Mouse (Mus musculus) right cerebral cortex, postnatal 25 days (tissue): Measurements from ENCODE around the gene Hist1h4b.
"Not testable (repeated sequence)": the region's sequence is repeated elsewhere in the genome, so short reads cannot be mapped to it uniquely, and the experiment has no call there.

Source experiments
- DNase-seq: peaks from one replicate; pipeline ENCODE4 v3.0.0; 2022

Hist1h4b gene

GRCm38 (mm10) chr13:23756790-23757189 is at the start of gene Hist1h4b:
Gene Hist1h4b (plus strand): TSS chr13:23757013.
- DNase-seq: peak; percentile 86

DNA sequence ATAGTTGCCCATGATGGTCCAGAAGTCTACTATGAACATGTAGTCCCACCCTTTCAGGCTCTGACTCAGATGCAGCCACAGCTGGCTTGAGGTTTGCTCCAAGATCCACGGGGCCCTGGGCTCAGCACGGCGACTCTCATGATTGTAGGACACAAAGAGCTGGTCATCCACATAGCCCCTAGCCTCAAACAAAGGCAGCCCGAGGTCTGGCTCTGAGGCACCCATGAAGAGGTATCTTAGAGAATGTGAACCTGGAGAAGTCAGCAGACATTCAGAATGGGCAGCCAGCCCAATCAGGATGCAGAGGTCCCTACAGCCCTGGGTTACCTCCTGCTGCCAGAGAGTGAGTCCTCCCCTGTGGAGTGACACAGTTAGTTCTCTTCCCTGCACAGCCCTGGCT is 48.8 kb upstream of the Hist1h4b start:
- no peak for DNase-seq

DNA sequence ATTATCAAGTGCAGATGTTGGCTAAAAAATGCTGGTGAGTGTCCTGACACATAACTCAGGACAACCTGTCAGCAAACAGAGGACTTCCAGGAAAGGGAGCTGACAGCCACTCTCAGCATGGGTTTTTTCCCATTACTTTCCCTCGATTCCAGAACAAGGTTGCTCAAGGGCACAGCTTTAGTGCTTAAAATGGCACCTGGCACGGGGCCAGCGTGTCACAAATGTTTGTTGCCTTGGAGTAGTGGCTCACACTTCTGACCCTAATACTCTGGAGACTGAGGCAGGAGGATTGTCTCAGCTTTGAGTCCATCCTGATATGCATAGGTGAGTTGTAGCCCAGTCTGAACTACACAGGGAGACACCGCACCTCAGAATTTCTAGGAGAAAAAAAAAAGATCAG is 48.2 kb upstream of the Hist1h4b start:
- no peak for DNase-seq

GRCm38 (mm10) chr13:23709714-23710373 is 47.0 kb upstream of the Hist1h4b start:
- no peak for DNase-seq

DNA sequence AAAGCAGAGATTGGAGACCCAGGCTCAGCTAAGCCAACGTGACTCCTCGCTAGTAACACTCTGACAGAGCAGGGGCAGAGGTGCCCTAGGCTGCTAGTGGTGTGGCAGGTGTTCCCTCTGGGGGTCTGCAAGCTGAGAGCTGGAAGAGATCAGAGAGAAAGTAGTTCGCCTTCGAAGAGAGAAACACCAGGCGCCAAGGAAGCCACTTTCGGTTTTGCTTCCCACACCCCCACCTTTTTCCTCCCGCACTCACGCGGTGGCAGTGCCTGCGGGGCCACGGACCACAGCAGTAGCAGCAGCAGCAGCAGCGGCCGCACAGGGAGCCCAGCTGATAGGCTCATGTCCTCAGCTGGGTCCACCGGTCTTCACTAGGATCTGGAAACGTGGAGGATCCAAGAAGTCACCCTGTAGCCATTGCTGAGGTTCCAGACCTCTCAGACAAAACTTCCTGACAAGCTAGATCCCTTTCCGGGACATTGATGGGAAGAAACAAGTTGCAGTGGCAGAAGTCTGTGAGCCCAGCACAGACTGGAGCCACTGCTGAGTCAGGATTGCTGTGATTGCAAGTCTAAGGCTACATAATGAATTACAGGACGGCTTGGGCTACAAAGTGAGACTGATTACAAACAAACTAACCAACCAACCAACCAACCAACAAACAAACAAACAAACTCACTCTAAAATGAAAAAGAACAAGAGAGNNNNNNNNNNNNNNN is 46.3 kb upstream of the Hist1h4b start, which contains the start of gene Hfe:
Gene Hfe (minus strand): TSS at position 481 of the 716 bp plus-strand sequence.
- peak; percentile 32 for DNase-seq

DNA sequence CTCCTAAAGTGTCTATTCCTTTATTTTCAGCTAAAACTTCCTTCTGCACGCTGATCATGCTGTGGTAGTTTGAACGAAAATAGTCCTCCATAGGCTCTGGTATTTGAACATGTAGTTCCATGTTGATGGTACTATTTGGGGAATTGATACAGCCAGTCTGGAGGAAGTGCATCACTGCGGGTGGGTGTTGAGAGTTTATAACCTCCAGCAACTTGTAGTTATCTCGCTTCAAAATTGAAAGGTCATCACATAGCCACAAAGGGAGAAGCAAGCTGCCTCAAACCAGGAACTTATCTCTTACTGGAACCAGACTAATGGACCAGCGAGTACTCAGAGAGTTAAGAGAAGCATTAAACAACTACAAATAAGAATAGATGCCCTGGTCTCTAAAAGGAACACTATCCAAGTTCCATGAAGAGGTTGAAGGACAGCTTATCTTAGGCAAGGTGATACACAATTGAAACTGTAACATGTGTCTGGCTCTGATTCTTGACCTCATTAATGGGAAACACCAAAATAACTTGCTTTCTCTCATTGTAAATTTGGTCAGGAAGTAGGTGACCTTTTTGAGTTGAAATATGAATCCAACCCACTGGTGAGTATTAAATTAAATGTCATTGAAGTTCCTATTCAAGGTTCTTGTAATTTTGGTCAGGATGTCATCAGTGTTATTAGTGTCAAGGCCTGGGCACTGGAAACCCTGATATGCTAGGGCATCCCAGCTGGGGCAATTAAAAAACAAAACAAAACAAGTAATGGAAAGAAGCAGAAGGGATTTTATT is 40.4 kb upstream of the Hist1h4b start:
- no peak for DNase-seq

- DNase-seq: no peak
Measured at GRCm38 (mm10) chr13:23717176-23717575, 39.6 kb upstream of the Hist1h4b start.

- not testable (repeated sequence) for DNase-seq
Measured at GRCm38 (mm10) chr13:23717593-23718245, 39.1 kb upstream of the Hist1h4b start.

- DNase-seq: no peak
Measured at GRCm38 (mm10) chr13:23724239-23724638, 32.6 kb upstream of the Hist1h4b start.

GRCm38 (mm10) chr13:23725213-23725612 is 31.6 kb upstream of the Hist1h4b start:
- DNase-seq: no peak

DNA sequence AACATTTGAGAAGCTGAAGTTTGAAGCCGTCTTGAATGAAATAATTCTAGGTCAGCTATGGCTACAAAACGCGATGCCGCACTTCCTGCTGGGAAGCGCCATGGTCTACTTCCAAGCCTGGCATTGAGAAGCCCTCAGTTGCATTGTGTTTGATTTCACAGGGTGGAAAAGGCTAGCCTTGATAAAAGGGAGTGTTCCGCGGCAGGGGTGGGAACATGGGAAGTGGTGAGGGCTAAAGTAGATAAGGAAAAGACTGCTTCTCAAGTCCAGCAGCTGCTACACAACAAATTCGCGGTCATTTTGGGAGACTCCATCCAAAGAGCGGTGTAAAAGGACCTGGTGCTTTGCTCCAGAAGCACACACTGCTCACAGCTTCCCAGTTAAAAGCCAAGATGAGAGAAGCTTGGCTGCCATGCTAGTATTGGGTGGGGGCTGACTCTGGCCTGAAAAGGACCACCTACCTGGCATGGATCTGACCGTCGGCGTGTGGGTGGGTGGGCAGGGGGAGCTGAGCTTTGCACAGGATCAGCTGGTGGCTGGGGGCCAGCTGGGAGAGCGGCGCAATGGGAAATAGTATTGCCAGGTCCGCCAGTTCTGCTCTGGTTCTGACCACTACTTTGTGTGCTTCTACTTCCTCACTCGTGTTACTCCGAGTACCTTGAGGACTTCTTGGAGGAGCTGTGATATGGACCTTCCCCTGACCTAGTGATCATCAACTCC is 28.2 kb upstream of the Hist1h4b start:
- DNase-seq: no peak

- DNase-seq: no peak
Measured at GRCm38 (mm10) chr13:23729192-23729525, 27.7 kb upstream of the Hist1h4b start.

DNA sequence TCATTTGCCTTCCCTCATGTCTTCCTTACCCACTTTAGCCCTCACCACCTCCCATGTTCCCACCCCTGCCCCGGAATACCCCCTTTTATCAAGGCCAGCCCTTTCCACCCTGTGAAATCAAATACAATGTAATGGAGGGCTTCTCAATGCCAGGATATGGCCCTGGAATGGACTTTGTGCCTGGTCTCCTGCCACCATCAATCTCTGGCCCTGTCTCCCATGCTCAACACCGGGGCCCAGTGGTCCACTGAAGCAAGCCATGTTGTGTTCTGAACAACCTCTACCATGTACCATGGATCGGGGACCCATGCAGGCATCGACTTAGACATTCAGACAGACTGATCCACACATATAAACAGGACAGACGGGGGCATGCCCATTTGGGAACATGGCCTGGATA is 27.1 kb upstream of the Hist1h4b start:
- no peak for DNase-seq

DNA sequence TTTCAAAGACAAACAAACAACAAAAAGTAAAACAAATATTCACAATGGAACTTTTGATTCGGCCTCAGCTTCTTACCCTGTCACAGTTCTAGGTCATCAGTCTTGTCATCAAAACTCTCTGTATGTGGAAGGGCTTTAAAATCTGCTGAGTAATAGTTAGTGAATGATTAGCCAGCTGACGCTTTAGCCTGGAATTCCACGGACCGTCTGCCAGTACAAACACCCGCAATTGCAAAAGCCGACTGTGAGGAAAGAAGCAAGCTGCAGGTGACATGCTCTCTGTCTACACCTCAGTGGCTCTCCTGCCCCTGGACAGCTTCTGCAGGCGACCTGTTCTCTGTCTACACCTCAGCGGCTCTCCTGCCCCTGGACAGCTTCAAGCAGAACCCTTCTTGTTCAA is 26.3 kb upstream of the Hist1h4b start:
- DNase-seq: no peak

- no peak for DNase-seq
Measured at GRCm38 (mm10) chr13:23732156-23732804, 24.5 kb upstream of the Hist1h4b start.

DNA sequence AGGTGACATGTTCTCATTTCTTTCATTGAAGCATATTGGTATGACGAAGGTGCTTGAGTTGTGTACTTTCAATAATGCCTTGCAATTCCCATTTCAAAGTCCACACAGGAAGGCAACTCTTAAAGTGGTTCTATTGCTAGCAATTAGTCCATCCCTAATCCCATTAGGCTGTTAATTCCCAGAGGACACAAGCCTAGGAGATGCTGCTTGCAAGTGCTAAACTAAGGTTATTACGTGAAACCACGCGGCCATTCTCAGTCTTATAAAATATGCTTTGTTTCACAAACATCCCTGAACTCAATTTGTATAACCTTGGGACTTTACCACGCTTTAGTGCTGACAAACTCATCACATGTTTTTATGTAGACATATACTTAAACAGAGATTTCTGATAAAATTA is 19.7 kb upstream of the Hist1h4b start:
- DNase-seq: no peak

GRCm38 (mm10) chr13:23738041-23738440 is 18.8 kb upstream of the Hist1h4b start:
- no peak for DNase-seq

DNA sequence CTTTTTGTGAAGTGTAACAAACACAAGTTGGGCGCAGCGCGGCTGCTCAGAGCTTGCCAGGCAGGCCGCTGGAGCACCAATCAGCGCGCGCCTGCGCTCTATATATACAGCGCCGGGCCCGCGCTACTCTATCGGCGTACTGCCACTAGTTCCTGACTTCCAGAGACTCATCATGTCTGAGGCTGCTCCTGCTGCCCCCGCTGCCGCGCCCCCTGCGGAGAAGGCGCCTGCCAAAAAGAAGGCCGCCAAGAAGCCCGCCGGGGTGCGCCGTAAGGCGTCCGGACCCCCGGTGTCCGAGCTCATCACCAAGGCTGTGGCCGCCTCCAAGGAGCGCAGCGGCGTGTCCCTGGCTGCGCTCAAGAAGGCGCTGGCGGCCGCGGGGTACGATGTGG is 18.1 kb upstream of the Hist1h4b start, which contains the start of gene Hist1h1c:
Gene Hist1h1c (plus strand): TSS at position 132 of the 392 bp plus-strand sequence.
- peak; percentile 90 for DNase-seq

GRCm38 (mm10) chr13:23739069-23739921 is 17.5 kb upstream of the Hist1h4b start:
- DNase-seq: peak; percentile 89

DNA sequence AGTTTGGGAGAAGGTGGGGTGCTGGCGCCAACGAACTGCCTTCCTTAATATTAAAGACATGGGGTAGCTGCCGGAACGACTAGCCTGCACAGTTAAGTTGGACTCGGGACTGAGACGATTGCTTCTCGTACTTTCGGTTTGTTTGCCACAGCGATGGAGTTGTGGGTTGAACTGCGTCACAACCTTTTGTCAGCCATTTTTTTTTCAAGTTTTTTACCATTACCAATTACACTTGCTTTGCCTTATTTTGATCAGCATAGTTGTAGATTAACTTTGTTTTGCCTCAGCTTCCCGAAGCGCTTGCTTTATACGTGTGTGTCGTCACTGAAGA is 16.9 kb upstream of the Hist1h4b start:
- no peak for DNase-seq

DNA sequence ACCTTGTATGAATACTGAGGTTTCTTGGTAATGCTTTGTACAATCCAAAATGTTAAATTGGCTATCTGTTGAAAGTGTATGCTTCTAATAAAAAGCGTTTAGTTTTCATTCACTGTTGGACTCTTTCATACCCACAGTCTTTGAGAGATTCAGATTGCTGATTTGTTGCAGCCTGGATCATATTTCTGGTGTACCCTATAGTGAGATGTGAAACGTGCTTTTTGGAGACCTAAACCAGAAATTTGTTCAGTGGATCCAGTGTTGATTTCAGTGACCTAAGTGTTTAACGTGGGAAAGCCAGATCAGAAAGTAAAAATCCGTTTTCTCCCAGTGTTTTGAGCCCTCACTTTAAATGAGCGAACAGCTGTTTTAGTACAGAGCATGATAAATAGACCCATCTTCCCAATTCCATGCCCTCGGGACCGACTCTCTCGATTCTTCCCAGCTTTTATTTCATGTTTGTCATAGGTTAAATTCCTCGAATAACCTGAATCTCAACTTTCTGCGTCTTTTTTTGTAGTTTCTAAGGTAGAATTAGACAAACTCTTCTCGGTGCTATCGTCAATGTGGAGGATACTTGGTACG is 16.5 kb upstream of the Hist1h4b start:
- no peak for DNase-seq
